Comparison of ENCODE assay signal across 8 mouse cellular contexts in genomic region chr6:17635615-17636284, GRCm38 (mm10). TPM values are rescaled to one million over a fixed set of nuclear protein-coding genes. Genes with fewer than 3 reads are reported as not detected.
A peak's percentile ranks its signal among the peaks of the same experiment; 100 is the strongest.
DNase-seq lines count a peak whose midpoint lies in the region; ATAC-seq lines count a peak whose summit lies in the region.

Gene Capza2 (plus strand): TSS chr6:17636234.

- no peaks in the 10 kb centered on the region for H3K27me3 ChIP-seq in embryonic facial prominence, embryonic 12.5 days
- no peaks in the 10 kb centered on the region for H3K27me3 ChIP-seq in heart, embryonic 11.5 days (ENCODE audit: control insufficient read depth, insufficient read depth, low read length)

- no peak for ATAC-seq in embryonic facial prominence, embryonic 12.5 days (ENCODE audit: insufficient number of reproducible peaks, insufficient read depth, low FRiP score, low TSS enrichment)
- ATAC-seq in heart, embryonic 11.5 days (replicated peaks; ENCODE audit: insufficient number of reproducible peaks, low FRiP score, low TSS enrichment): no peak

- H3K27ac ChIP-seq in embryonic facial prominence, embryonic 12.5 days: peak within 1 kb of the TSS; percentile 95
- peak within 1 kb of the TSS; percentile 99 for H3K27ac ChIP-seq in heart, embryonic 11.5 days (ENCODE audit: low read depth, low read length)
- H3K27ac ChIP-seq in macrophage: peak within 1 kb of the TSS; percentile 97

- H3K9me3 ChIP-seq in embryonic facial prominence, embryonic 12.5 days: no peaks in the 10 kb centered on the region
- no peaks in the 10 kb centered on the region for H3K9me3 ChIP-seq in heart, embryonic 11.5 days (replicated peaks; ENCODE audit: control insufficient read depth, low read length)

- H3K4me2 ChIP-seq in embryonic facial prominence, embryonic 12.5 days (replicated peaks): peak within 1 kb of the TSS; percentile 69
- H3K4me2 ChIP-seq in heart, embryonic 11.5 days: peak within 1 kb of the TSS; percentile 80

- DNase-seq in left cerebral cortex, adult 18-20 months (ENCODE audit: low spot score in 2 of 2): no peak
- DNase-seq in left cerebral cortex, adult 11 months (ENCODE audit: low spot score): no peak
- DNase-seq in layer of hippocampus, adult 9-11 months: peak; percentile 79
- peak; percentile 66 for DNase-seq in thymus, postnatal 0 days (ENCODE audit: low spot score)
- no peak for DNase-seq in MN1 (ENCODE audit: low spot score)

- H3K36me3 ChIP-seq in embryonic facial prominence, embryonic 12.5 days: no peaks in the 10 kb centered on the region
- no peaks in the 10 kb centered on the region for H3K36me3 ChIP-seq in heart, embryonic 11.5 days (ENCODE audit: control insufficient read depth, insufficient read depth, low read length)
- no peaks in the 10 kb centered on the region for H3K36me3 ChIP-seq in macrophage (ENCODE audit: inconsistent target)

- WGBS in embryonic facial prominence, embryonic 12.5 days: 72% methylated on average over 7 of the region's 7 CpGs
- WGBS in heart, embryonic 11.5 days (ENCODE audit: insufficient replicate concordance): 45% methylated on average over 7 of the region's 7 CpGs
- 6% methylated on average over 7 of the region's 7 CpGs for WGBS in macrophage (ENCODE audit: missing documents)

- H3K9ac ChIP-seq in embryonic facial prominence, embryonic 12.5 days: peak within 1 kb of the TSS; percentile 95
- H3K9ac ChIP-seq in heart, embryonic 11.5 days (ENCODE audit: low read depth, low read length): peak within 1 kb of the TSS; percentile 96

- peak within 1 kb of the TSS; percentile 95 for H3K4me3 ChIP-seq in embryonic facial prominence, embryonic 12.5 days
- peak within 1 kb of the TSS; percentile 96 for H3K4me3 ChIP-seq in heart, embryonic 11.5 days (ENCODE audit: low read depth, low read length)
- H3K4me3 ChIP-seq in macrophage (ENCODE audit: inconsistent target): no peak within 1 kb of the TSS

- H3K79me2 ChIP-seq in macrophage (ENCODE audit: inconsistent target): peaks cover 33% of the 10 kb centered on the region

- H3K4me1 ChIP-seq in embryonic facial prominence, embryonic 12.5 days: peaks cover 3% of the 10 kb centered on the region; the same call in 1 of the 2 replicates
- H3K4me1 ChIP-seq in heart, embryonic 11.5 days (ENCODE audit: control insufficient read depth, insufficient read depth, low read length): peaks cover 3% of the 10 kb centered on the region; the same call in 1 of the 2 replicates

RNA-seq across cellular contexts. Expression of gene Capza2, which starts in this region (rescaled TPM):
- 100 to 1,000 TPM; 225 to 230 TPM for total RNA-seq in left cerebral cortex, adult 18-20 months (2021)
- polyA plus RNA-seq in embryonic facial prominence, embryonic 12.5 days (2016; fragmentation: Nextera tagmentation; extraction: Ambion mirVana): 187 and 194 TPM in 2 replicates
- polyA plus RNA-seq in heart, embryonic 11.5 days (2014; fragmentation: Nextera tagmentation; extraction: Ambion mirVana): 212 and 236 TPM in 2 replicates
- 100 to 1,000 TPM; 169 to 585 (median 381) TPM for total RNA-seq in macrophage (2018; cell fraction: chromatin; rRNA removed)
- 100 to 1,000 TPM; 319 to 575 (median 479) TPM for total RNA-seq in macrophage (2018; cell fraction: cytosol; rRNA removed)
- total RNA-seq in macrophage (2018; cell fraction: nucleus; rRNA removed): 100 to 1,000 TPM; 190 to 542 (median 371) TPM
- 409 to 700 TPM (median 427 TPM) in 3 replicates for polyA plus RNA-seq in macrophage (2018)
- 267 and 279 TPM in 2 replicates for polyA plus RNA-seq in thymus, postnatal 0 days (2015; fragmentation: Nextera tagmentation; extraction: Ambion mirVana)

Comparison
In these comparisons a context has a peak if more than half of its experiments do, and no peak if none do; other contexts are left out.
1. DNase-seq: peak in layer of hippocampus, adult 9-11 months (single experiment) and thymus, postnatal 0 days (single experiment); none in left cerebral cortex, adult 18-20 months (0 of 2), left cerebral cortex, adult 11 months (single experiment) and MN1 (single experiment).
2. Peak in every context shown above with its lines, with median percentiles within 50 percentile points of each other: H3K27ac ChIP-seq.